Mouse (Mus musculus) E14TG2a.4 (cell line): ENCODE measurements around the gene Sash1.

Experiments
- CTCF ChIP-seq: conservative IDR thresholded peaks from 2 replicates; pipeline ENCODE4 v1.5.1; 2014; ENCODE audit warnings: low read length
- NANOG ChIP-seq: IDR thresholded peaks from 2 replicates; pipeline ENCODE4 v1.6.1; 2014; ENCODE audit warnings: borderline replicate concordance, low read length, mixed read lengths
- POU5F1 ChIP-seq: IDR thresholded peaks from 2 replicates; pipeline ENCODE4 v1.6.1; 2014; ENCODE audit warnings: low read length, borderline replicate concordance

DNA sequence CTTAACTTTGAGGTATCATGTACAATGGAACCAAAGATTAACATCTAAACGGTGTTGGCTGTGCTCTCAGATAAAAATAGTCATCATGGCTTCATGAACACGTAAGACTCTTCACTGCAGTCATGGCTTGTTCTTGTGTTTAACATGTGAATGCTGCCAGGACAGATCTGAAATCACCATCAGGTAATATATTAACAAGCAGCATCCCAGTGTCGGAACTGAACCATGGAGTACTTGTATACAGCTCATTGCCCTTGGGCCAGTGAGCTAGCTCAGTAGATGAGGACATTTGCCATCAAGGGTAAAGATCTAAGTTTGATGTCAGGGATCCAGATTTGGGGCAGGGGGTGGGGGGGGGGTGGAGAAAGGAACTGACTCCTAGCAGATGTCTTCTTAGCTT lies 41.0 kb upstream of the Sash1 start:
- TF ChIP-seq CTCF (no peak), NANOG (no peak), POU5F1 (no peak)
